Comparison of ENCODE assay signal across 8 mouse cellular contexts in genomic region chr1:24633553-24634132, GRCm38 (mm10). TPM values are rescaled to one million over a fixed set of nuclear protein-coding genes. Genes with fewer than 3 reads are reported as not detected.
A peak's percentile ranks its signal among the peaks of the same experiment; 100 is the strongest.
DNase-seq lines count a peak whose midpoint lies in the region; ATAC-seq and TF ChIP-seq lines count a peak whose summit lies in the region.

No protein-coding gene starts in this region.

- H3K4me2 ChIP-seq in lung, embryonic 14.5 days: no peak overlapping the region
- no peak overlapping the region for H3K4me2 ChIP-seq in forebrain, postnatal 0 days (ENCODE audit: low read depth)

- DNase-seq in lung, embryonic 14.5 days: peak; percentile 74
- DNase-seq in lung, adult 18-20 months: no peak
- DNase-seq in cerebellum, adult 11 months: peak; percentile 19
- peak; percentile 26 for DNase-seq in forebrain, postnatal 0 days
- peak; percentile 3 to 14 for DNase-seq in kidney, postnatal 36 days
- peak; percentile 25 for DNase-seq in neural tube, embryonic 10.5 days (ENCODE audit: extremely low spot score, low spot score)
- no peak for DNase-seq in thymus, adult 2 months
- no peak for DNase-seq in frontal cortex, postnatal 14 days (ENCODE audit: low spot score in 2 of 2)

- H3K27ac ChIP-seq in lung, embryonic 14.5 days (ENCODE audit: low read depth): no peak overlapping the region
- no peak overlapping the region for H3K27ac ChIP-seq in forebrain, postnatal 0 days (ENCODE audit: low read depth, low read length)
- H3K27ac ChIP-seq in thymus, adult 2 months (ENCODE audit: control insufficient read depth, insufficient read depth, low read length): no peak overlapping the region

- ATAC-seq in lung, embryonic 14.5 days (ENCODE audit: insufficient read depth): peak; percentile 49; the same call in 1 of the 2 replicates
- peak; percentile 36; the same call in 1 of the 2 replicates for ATAC-seq in forebrain, postnatal 0 days

- no peaks in the 10 kb centered on the region for H3K9me3 ChIP-seq in lung, embryonic 14.5 days (ENCODE audit: low read depth, low read length)
- H3K9me3 ChIP-seq in forebrain, postnatal 0 days (ENCODE audit: low read length): no peaks in the 10 kb centered on the region

- H3K36me3 ChIP-seq in lung, embryonic 14.5 days (ENCODE audit: insufficient read depth): no peaks in the 10 kb centered on the region
- no peaks in the 10 kb centered on the region for H3K36me3 ChIP-seq in forebrain, postnatal 0 days (ENCODE audit: insufficient read depth)
- no peaks in the 10 kb centered on the region for H3K36me3 ChIP-seq in thymus, adult 2 months (ENCODE audit: control insufficient read depth, insufficient read depth, low read length)

- no peak overlapping the region for H3K9ac ChIP-seq in lung, embryonic 14.5 days
- no peak overlapping the region for H3K9ac ChIP-seq in forebrain, postnatal 0 days

- H3K4me1 ChIP-seq in lung, embryonic 14.5 days (ENCODE audit: insufficient read depth): no peaks in the 10 kb centered on the region
- no peaks in the 10 kb centered on the region for H3K4me1 ChIP-seq in forebrain, postnatal 0 days (ENCODE audit: insufficient read depth)
- H3K4me1 ChIP-seq in thymus, adult 2 months (replicated peaks; ENCODE audit: control insufficient read depth, insufficient read depth, low read length): no peaks in the 10 kb centered on the region

- H3K4me3 ChIP-seq in lung, embryonic 14.5 days (ENCODE audit: low read depth, low read length): no peak overlapping the region
- no peak overlapping the region for H3K4me3 ChIP-seq in forebrain, postnatal 0 days (ENCODE audit: low read depth, low read length)
- no peak overlapping the region for H3K4me3 ChIP-seq in thymus, adult 2 months (ENCODE audit: control insufficient read depth, insufficient read depth, low read length)

- peak; percentile 69 for TF ChIP-seq CTCF in lung, embryonic 14.5 days (IDR thresholded peaks at IDR 0.05; ENCODE audit: low read depth)
- TF ChIP-seq CTCF in forebrain, postnatal 0 days (IDR thresholded peaks at IDR 0.05; ENCODE audit: low read depth): peak; percentile 67
- TF ChIP-seq CTCF in thymus, adult 2 months (IDR thresholded peaks at IDR 0.05; ENCODE audit: borderline replicate concordance, control insufficient read depth, extremely low read depth, insufficient read depth, low read length, poor library complexity): no peak

- no peaks in the 10 kb centered on the region for H3K27me3 ChIP-seq in lung, embryonic 14.5 days (ENCODE audit: insufficient read depth, low read length)
- no peaks in the 10 kb centered on the region for H3K27me3 ChIP-seq in forebrain, postnatal 0 days (ENCODE audit: insufficient read depth, low read length)
- H3K27me3 ChIP-seq in thymus, adult 2 months (ENCODE audit: control insufficient read depth, insufficient read depth, low read length): no peaks in the 10 kb centered on the region

- WGBS in lung, embryonic 14.5 days: 30% methylated on average over 14 of the region's 14 CpGs
- WGBS in forebrain, postnatal 0 days: 42% methylated on average over 14 of the region's 14 CpGs
- WGBS in thymus, adult 2 months: 33% methylated on average over 14 of the region's 14 CpGs

- no peak for TF ChIP-seq POLR2A in thymus, adult 2 months (IDR thresholded peaks at IDR 0.05; ENCODE audit: control insufficient read depth, extremely low read depth, insufficient read depth, low read length, poor library complexity)

RNA-seq across cellular contexts. Expression of gene Lmbrd1, which starts 44.8 kb away (rescaled TPM):
- 29.3 and 32.2 TPM in 2 replicates for polyA plus RNA-seq in lung, embryonic 14.5 days (2014; fragmentation: Nextera tagmentation; extraction: Ambion mirVana)
- 32.7 and 33.6 TPM in 2 replicates for total RNA-seq in forebrain, postnatal 0 days (2014; rRNA removed)
- 31.0 and 45.5 TPM in 2 replicates for polyA plus RNA-seq in forebrain, postnatal 0 days (2015; fragmentation: Nextera tagmentation; extraction: Ambion mirVana)
- 15.1 and 18.5 TPM in 2 replicates for polyA plus RNA-seq in thymus, adult 2 months (2012; rRNA removed)

RNA-seq across cellular contexts. Expression of gene Col19a1, which starts 46.4 kb away (rescaled TPM):
- 0.07 TPM in 1 of 2 replicates, not detected in the other for polyA plus RNA-seq in lung, embryonic 14.5 days (2014; fragmentation: Nextera tagmentation; extraction: Ambion mirVana)
- total RNA-seq in forebrain, postnatal 0 days (2014; rRNA removed): 5.3 and 6.1 TPM in 2 replicates
- 2.3 and 4.2 TPM in 2 replicates for polyA plus RNA-seq in forebrain, postnatal 0 days (2015; fragmentation: Nextera tagmentation; extraction: Ambion mirVana)
- 0.10 and 0.11 TPM in 2 replicates for polyA plus RNA-seq in thymus, adult 2 months (2012; rRNA removed)

Comparison
In these comparisons a context has a peak if more than half of its experiments do, and no peak if none do; other contexts are left out.
1. DNase-seq: peak in lung, embryonic 14.5 days (single experiment), cerebellum, adult 11 months (single experiment), forebrain, postnatal 0 days (single experiment), kidney, postnatal 36 days (2 of 2) and neural tube, embryonic 10.5 days (single experiment); none in lung, adult 18-20 months (0 of 2), thymus, adult 2 months (single experiment) and frontal cortex, postnatal 14 days (0 of 2).